Mouse (Mus musculus) lung, embryonic 14.5 days (tissue): ENCODE results near the gene Cst11. TPM values are rescaled to one million over a fixed set of nuclear protein-coding genes. Genes with fewer than 3 reads are reported as not detected.

ENCODE experiments used
- ATAC-seq: fragments of 200-750 bp; cut with Nextera tagmentation; 2 replicates; pipeline ENCODE4 v1.8.0; 2017; ENCODE audit warnings: mild to moderate bottlenecking, moderate TSS enrichment, moderate library complexity; ENCODE audit not compliant: insufficient read depth
- DNase-seq: peaks from one replicate; pipeline ENCODE4 v3.0.0-alpha.2; 2015
- H3K27ac ChIP-seq: fragments of 300-500 bp; sonication (generic); 2 replicates; pipeline ENCODE4 v1.5.1; 2014; ENCODE audit warnings: low read depth, mild to moderate bottlenecking, moderate library complexity
- H3K27me3 ChIP-seq: fragments of 300-500 bp; sonication (generic); 2 replicates; pipeline ENCODE4 v1.6.1; 2014; ENCODE audit warnings: low read length, control low read depth; ENCODE audit not compliant: insufficient read depth
- H3K36me3 ChIP-seq: fragments of 300-500 bp; sonication (generic); 2 replicates; pipeline ENCODE4 v1.6.1; 2014; ENCODE audit warnings: control low read depth; ENCODE audit not compliant: insufficient read depth
- H3K4me1 ChIP-seq: fragments of 300-500 bp; sonication (generic); 2 replicates; pipeline ENCODE4 v1.6.1; 2014; ENCODE audit warnings: antibody characterized with exemption, control low read depth; ENCODE audit not compliant: insufficient read depth
- H3K4me2 ChIP-seq: fragments of 300-500 bp; sonication (generic); 2 replicates; pipeline ENCODE4 v1.6.1; 2014; ENCODE audit warnings: mild to moderate bottlenecking
- H3K4me3 ChIP-seq: fragments of 300-500 bp; sonication (generic); 2 replicates; pipeline ENCODE4 v1.5.1; 2014; ENCODE audit warnings: low read depth, low read length
- H3K9ac ChIP-seq: fragments of 300-500 bp; sonication (generic); 2 replicates; pipeline ENCODE4 v1.6.1; 2014
- H3K9me3 ChIP-seq: fragments of 300-500 bp; sonication (generic); 2 replicates; pipeline ENCODE4 v1.6.1; 2016; ENCODE audit warnings: low read depth, low read length, control low read depth
- CTCF ChIP-seq: IDR thresholded peaks from 2 replicates; pipeline ENCODE4 v1.5.1; 2016; ENCODE audit warnings: antibody characterized with exemption, low read depth
- WGBS: fragments of 180-500 bp; shearing (Covaris S2); extraction: QIAGEN DNeasy Blood & Tissue Kit; methylation state at CpG from one replicate; pipeline ENCODE4 v1.1.7; 2014; 5-methylcytosine and 5-hydroxymethylcytosine counted together
- polyA plus RNA-seq: library from polyadenylated mRNA; unstranded; fragments of >200 nt; fragmentation: Nextera tagmentation; extraction: Ambion mirVana; gene quantifications from 2 replicates; pipeline ENCODE4 v1.2.1, GENCODE M21; 2014

Gene Cst11
- polyA plus RNA-seq, 1 experiment from 2014 or later = not detected

DNA sequence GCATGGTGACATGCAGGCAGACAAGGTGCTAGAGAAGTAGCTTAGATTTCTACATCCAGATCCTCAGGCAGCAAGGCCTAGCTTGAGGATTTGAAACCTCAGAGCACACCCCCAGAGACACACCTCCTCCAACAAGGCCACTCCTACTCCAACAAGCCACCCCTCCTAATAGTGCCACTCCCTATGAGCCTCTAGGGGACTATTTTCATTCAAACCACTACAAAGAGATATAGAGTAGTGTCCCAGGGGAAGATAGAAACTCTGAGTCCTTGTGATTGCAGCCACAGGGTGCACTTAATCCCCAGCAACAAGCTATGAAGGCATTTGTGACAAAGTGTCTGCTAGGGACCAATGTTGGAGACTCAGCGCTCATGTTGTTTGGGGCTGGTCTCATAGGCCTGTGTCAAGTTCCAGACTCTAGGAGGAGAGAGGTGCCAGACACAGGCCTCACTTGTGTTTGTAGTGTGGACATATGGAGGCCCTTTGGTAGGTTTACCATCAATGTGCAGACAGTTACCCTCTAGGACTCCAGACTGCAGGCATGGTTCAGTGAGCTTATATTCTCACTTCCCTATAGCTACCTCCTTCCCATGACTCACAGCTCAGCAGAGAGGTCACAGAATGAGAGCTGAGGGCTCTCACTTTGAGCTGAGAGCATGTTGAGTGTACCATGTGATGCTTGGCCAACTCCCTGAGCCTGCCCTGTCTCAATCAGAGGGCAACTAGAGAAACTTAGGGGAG is 7.5 kb downstream of the Cst11 start:
- Histone ChIP-seq H3K9ac (no peak overlapping the region), H3K4me3 (no peak overlapping the region), H3K4me2 (no peak overlapping the region), H3K27me3 (no peaks in the 10 kb centered on the region), H3K27ac (no peak overlapping the region), H3K4me1 (no peaks in the 10 kb centered on the region), H3K9me3 (no peaks in the 10 kb centered on the region), H3K36me3 (no peaks in the 10 kb centered on the region)
- ATAC-seq (no peak), DNase-seq (no peak)
- WGBS = 90% methylated on average over 1 of the region's 1 CpGs
- no peak for TF ChIP-seq CTCF

DNA sequence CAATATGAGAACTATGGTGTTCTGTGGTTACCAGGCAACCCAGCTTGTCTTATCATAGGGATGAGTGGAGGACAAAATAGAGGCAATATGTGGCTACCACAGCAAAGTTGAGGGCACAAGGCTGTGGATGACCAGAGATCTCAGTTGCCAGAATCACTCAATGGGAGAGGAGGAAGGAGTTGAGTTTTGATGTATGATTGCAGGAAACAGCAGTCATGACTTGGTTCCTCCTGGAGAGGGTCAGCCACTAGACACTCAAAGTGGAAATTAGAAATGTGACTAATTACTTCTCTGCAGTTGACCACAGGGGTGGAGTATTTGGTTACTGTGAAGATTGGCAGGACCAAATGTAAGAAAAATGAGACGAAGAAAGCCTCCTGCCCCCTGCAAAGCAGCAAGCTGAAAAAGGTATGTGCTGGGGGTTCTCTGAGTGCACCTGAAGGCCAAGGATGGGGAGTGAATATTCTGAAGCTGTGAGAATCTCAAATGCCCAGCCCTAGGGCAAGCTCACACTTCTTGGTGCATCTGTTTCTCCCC is 16.9 kb downstream of the Cst11 start:
- DNase-seq (no peak), ATAC-seq (no peak)
- Histone ChIP-seq H3K27ac (no peak overlapping the region), H3K9ac (no peak overlapping the region), H3K4me3 (no peak overlapping the region), H3K4me2 (no peak overlapping the region), H3K9me3 (no peaks in the 10 kb centered on the region), H3K36me3 (no peaks in the 10 kb centered on the region), H3K4me1 (no peaks in the 10 kb centered on the region), H3K27me3 (no peaks in the 10 kb centered on the region)
- TF ChIP-seq CTCF = no peak
- WGBS = 70% methylated on average over 1 of the region's 1 CpGs

DNA sequence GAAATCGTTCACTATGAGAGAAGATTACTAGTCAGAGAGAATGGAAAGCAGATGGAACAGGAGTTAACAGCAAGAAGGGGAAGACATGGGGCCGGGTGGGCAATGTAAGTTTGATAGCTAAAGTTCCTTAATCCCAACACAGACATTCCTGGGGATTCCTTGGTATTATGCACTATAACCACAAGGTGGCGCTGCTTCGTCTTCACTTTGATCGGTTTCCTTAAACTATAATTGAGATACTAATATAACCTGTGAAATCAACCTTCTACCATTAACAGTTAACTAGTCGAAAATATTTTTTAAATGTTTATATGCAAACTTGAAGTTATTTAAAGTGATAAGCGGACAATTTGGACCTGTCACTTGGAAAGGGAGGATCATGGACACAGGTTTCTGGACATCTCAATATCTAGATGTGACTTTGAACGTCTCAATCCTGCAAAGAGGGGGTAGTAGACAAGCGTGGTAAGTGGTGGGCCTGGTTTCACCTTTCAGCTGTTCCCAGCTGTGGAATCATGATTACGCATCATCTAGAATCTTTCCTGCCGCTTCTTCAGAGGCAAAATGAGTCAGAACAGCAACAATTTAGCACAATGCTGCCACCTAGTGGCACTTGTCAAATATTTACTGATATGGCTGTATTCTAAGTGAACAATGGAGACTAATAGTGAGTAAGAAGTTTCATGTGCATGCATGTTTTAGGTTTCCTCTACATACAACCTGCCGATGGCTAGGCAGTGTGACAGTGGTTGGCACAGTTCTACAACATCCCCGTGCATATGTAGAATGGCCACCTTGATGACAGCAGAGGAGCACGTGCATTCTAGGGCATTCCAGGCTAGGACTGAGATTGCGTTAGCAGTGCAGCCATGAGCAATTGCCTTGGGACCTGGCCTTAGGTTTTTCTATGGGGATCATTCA is 19.1 kb downstream of the Cst11 start:
- ATAC-seq (peak; percentile 91), DNase-seq (peak; percentile 97)
- TF ChIP-seq CTCF = peak; percentile 76
- Histone ChIP-seq H3K27ac (no peak overlapping the region), H3K4me1 (no peaks in the 10 kb centered on the region), H3K36me3 (no peaks in the 10 kb centered on the region), H3K4me2 (peak overlapping the region; percentile 56), H3K27me3 (no peaks in the 10 kb centered on the region), H3K9me3 (no peaks in the 10 kb centered on the region), H3K4me3 (peak overlapping the region; percentile 11; the same call in 1 of the 2 replicates), H3K9ac (no peak overlapping the region)
- 14% methylated on average over 15 of the region's 15 CpGs for WGBS

DNA sequence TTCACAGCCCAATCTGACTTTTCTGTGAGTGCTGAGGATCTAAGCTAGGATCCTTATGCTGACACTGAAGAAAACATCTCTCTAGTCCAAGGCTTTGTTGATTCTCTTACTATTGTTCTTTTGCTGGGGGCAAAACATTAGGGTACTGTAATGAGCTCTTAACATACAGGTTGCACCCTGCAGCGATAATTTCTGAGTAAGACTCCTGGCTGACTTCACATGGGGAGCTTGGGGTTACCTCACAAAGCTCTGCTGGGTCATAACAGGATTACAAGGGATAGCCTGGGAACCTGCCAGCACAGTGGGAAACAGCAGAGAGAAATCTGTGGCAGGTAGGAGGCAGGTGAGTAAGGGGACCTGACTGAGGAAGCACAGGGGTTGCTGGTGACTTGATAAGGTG is 21.2 kb downstream of the Cst11 start, which contains the start of gene Cstl1:
TSS of gene Cstl1 (plus strand) at position 301 of the 400 bp plus-strand sequence.
- Histone ChIP-seq H3K9me3 (no peaks in the 10 kb centered on the region), H3K9ac (no peak within 1 kb of the TSS), H3K36me3 (no peaks in the 10 kb centered on the region), H3K4me1 (no peaks in the 10 kb centered on the region), H3K27ac (no peak within 1 kb of the TSS), H3K27me3 (no peaks in the 10 kb centered on the region), H3K4me3 (no peak within 1 kb of the TSS), H3K4me2 (no peak within 1 kb of the TSS)
- no peak for ATAC-seq
- no peak for DNase-seq
- no peak for TF ChIP-seq CTCF
- WGBS = 76% methylated on average over 1 of the region's 1 CpGs

DNA sequence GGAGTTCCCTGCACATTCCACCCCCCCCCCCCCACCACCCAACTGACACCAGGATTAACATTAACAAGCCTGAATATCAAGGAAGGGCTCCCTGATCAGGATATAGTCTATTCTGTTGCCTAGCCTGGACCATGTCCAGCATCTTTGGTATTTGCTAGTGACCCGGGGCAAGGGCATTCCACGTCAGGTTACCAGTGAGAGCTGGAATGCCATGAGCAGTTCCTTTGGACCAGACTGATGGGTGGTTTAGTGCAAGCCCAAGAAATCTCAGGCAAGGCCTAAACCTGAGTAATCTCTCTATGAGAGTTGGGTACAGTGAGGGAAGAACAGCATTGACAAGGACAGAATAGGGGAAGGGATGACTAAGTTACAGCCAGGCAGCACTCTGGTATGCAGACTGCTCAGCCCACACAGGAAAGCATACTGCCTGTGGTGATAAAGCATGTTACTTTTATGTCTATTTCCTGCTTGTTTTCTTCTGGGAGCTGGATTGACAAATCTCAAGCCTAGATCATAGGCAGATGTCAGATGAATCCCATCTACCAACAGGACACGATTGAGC is 27.4 kb downstream of the Cst11 start:
- DNase-seq (no peak), ATAC-seq (no peak)

DNA sequence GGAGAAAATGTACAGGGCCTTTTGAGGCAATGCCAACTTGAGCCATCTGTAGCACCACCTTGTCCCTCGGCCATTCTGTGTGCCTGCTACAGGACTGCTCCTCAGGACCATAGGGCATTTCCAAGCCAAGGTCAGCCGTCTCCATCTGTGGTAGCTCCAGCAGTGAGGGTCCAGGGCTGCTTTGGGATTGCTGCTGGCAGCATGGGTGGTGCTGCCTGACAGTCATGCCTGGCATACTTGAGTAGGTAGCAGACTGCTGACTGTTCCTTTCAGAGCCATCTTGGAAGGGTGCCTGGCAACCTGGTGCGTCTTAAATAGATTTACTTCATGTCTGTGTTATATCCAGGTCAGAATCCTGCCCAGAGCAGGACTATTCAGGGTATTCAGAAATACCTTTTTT is 28.3 kb downstream of the Cst11 start:
- H3K27ac ChIP-seq = no peak overlapping the region
- no peak overlapping the region for H3K4me2 ChIP-seq
- no peaks in the 10 kb centered on the region for H3K36me3 ChIP-seq
- TF ChIP-seq CTCF = no peak
- H3K4me3 ChIP-seq = no peak overlapping the region
- no peaks in the 10 kb centered on the region for H3K27me3 ChIP-seq
- WGBS = 75% methylated on average over 3 of the region's 3 CpGs
- no peak for DNase-seq
- H3K9ac ChIP-seq = no peak overlapping the region
- no peaks in the 10 kb centered on the region for H3K4me1 ChIP-seq
- no peaks in the 10 kb centered on the region for H3K9me3 ChIP-seq
- ATAC-seq = no peak

More for the DNA sequence above, 27.4 kb downstream of the Cst11 start:
- Histone ChIP-seq H3K9ac (no peak overlapping the region), H3K36me3 (no peaks in the 10 kb centered on the region), H3K4me1 (no peaks in the 10 kb centered on the region), H3K27ac (no peak overlapping the region), H3K9me3 (no peaks in the 10 kb centered on the region), H3K4me3 (no peak overlapping the region), H3K4me2 (no peak overlapping the region), H3K27me3 (no peaks in the 10 kb centered on the region)
- TF ChIP-seq CTCF = no peak
- 74% methylated on average over 3 of the region's 3 CpGs for WGBS
